Mouse (Mus musculus) kidney, adult 8-10 months (tissue): ENCODE data around the gene Nefh.

ENCODE experiments used
- DNase-seq, 2 experiments: peaks; one replicate each; pipeline ENCODE4 v3.0.0; 2022

The Nefh gene

DNA sequence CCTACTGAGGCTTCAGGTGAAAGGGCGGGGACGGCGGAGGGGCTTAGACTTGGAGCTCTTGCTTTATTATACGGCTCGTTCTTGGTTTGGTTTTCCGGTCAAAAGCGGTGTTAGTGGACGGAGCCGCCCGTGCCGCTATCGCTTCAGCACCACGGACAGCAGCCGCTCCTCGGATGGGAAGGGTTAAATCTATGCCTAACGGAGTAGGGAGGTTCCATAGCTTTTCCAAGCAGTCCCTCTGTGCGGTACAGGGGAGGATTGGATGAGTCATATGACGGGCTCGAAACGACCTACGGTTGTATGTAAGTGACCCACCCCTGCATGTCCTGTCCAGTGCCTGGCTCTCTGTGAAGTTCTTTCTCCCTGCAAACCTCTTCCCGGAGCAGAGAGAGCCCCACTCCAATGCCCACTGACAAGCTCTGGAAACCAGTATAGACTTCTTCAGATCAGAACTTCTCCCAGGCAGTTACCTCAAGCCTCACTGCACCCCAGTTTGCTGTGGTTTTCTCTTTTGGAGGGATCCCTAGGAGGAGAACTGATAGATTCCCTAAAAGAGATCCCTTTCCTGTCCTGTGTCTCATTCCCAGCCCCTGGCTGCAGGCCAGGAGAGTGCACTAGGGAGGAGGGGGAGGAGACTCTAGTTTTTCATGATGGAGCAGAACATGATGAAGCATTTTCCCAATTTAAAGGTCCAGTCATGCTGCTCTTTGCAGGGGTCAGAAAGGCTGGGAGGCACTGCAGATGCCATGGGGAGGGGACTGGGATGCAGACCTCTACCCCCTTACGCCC lies 1.6 kb upstream of the Nefh start:
- peak in 1 of 2 experiments; percentile 47 for DNase-seq

- DNase-seq: no peak
Measured at GRCm38 (mm10) chr11:4948792-4949191, 928 bp upstream of the Nefh start.

- peak in 1 of 2 experiments; percentile 17 for DNase-seq
Measured at GRCm38 (mm10) chr11:4946947-4947812, 684 bp downstream of the Nefh start.

- no peak for DNase-seq
Measured at GRCm38 (mm10) chr11:4946530-4946929, 1.3 kb downstream of the Nefh start.

GRCm38 (mm10) chr11:4936243-4936642 lies 11.6 kb downstream of the Nefh start:
- DNase-seq: no peak

DNA sequence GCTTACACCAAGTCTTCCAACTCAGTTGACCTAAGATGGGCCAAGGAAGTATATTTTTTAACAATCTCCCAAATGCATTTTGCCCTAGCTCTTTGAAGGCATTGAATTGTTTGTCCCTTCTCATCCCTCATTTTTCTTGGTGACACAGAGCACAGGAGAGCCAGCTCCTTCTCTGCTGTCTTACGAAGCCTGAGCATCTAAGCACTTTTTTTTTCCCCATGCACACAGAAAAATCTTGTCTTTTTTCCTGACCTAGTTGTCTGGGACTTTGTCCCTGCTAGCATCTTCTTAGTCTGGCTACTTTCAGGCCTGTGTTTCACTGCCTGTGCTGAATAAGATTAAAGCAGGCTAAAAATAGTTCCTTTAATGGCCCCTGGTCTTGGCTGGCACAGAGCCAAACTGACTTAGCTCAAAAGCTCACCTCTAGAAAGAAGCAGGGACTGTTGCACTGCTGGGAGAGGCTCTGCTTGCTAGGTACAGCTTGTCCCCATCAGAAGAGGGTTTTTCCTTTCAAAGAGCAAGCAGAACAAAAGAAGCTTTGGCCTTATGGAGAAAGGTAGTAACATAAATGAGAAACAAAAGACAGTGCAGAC lies 16.8 kb downstream of the Nefh start:
- peak; percentile 80 to 81 for DNase-seq

GRCm38 (mm10) chr11:4927224-4927623 lies 20.6 kb downstream of the Nefh start:
- no peak for DNase-seq

GRCm38 (mm10) chr11:4921751-4922150 lies 26.1 kb downstream of the Nefh start:
- no peak for DNase-seq

GRCm38 (mm10) chr11:4921281-4921680 lies 26.6 kb downstream of the Nefh start:
- no peak for DNase-seq

GRCm38 (mm10) chr11:4916068-4916467 lies 31.8 kb downstream of the Nefh start:
- peak; percentile 40 to 78 for DNase-seq

GRCm38 (mm10) chr11:4906231-4906630 lies 41.6 kb downstream of the Nefh start:
- no peak for DNase-seq

- DNase-seq: no peak
Measured at GRCm38 (mm10) chr11:4901956-4902355, 45.9 kb downstream of the Nefh start.

DNA sequence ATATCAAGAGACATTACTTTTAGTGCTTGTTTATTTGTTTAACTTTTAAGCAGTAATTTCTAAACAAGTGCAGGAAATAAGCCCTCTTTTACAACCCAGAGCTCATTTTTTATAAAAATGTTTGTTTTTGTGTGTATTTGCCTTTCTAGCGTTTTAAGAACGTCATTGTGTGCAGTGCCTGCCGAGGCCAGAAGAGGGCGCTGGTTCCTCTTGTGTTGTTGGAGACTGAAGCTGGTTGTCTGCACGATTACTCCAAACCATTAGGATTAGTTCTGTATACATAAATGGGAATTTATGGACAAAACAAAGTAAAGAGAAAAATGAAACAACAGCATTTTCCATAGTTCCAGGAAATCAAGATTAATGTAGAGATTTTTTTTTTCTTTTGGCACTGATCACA lies 47.4 kb downstream of the Nefh start:
- DNase-seq: peak in 1 of 2 experiments; percentile 37

DNA sequence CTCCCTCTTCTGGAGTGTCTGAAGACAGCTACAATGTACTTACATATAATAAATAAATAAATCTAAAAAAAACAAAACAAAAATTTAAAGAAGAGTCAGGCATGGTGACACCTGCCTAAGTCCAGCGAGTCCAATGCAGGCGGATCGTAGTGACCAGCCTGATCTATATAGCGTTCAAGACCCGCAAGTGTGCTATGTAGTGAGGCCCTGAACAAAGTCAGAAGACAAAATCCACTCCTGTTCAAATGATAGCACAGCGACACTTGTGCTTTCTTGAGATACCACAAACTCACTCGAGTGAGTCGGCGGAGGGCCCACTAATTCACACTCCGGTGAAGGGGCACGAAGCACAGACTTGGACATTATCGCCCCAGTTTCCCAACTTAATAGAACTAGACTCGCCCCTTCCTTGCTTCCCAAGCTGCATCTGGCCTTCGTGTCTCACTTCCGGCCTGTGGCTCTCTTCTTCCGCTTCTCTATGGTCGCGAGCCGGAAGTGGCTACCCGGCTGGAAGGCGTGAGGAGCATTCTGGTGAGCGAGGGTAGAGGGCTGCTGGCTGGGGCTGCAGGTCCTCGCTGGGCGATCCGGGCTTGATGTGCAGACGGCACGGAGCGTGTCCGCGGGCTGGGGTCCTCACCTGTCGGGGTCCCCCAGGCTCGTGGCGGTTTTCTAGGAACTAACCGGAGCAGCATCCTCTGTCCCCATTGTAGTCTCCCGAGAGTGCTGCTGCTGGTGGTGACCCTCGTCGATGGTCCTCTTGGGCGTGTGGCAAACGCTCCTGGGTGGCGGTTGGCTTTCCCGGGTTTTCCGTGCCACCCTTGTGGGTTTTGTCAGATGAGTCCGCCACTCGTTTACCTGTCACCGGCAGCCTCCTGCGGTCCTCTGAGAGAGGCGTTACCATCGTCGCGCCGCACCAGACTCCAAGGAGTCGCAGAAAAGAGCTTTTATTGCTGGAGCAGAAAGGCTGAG lies 52.7 kb downstream of the Nefh start, which contains the start of gene Thoc5:
Gene Thoc5, plus strand, starts transcription at position 473 of the 969 bp plus-strand sequence.
- DNase-seq: peak; percentile 75 to 83
